Mouse (Mus musculus) heart, adult 2 months (tissue): ENCODE results near the gene Srgap3. TPM values are rescaled to one million over a fixed set of nuclear protein-coding genes. Genes with fewer than 3 reads are reported as not detected.
A peak's percentile ranks its signal among the peaks of the same experiment; 100 is the strongest.

Experiments
- DNase-seq, 2 experiments: peaks; one replicate each; pipeline ENCODE4 v3.0.0; 2021
- H3K27ac ChIP-seq: fragments of 200-600 bp; 2 replicates; pipeline ENCODE4 v1.8.1; 2022
- H3K27me3 ChIP-seq: fragments of 200-500 bp; 2 replicates; pipeline ENCODE4 v1.6.1; 2012; ENCODE audit warnings: mild to moderate bottlenecking, low read length, inconsistent platforms, mixed read lengths; ENCODE audit not compliant: control insufficient read depth, insufficient read depth
- H3K36me3 ChIP-seq: fragments of 200-500 bp; 2 replicates; pipeline ENCODE4 v1.6.1; 2012; ENCODE audit warnings: low read length, inconsistent platforms; ENCODE audit not compliant: control insufficient read depth, insufficient read depth
- H3K4me1 ChIP-seq: fragments of 200-500 bp; 2 replicates; pipeline ENCODE4 v1.6.1; 2011; ENCODE audit warnings: low read length; ENCODE audit not compliant: control insufficient read depth, insufficient read depth
- H3K4me3 ChIP-seq: fragments of 200-600 bp; 2 replicates; pipeline ENCODE4 v1.8.1; 2022
- H3K79me2 ChIP-seq: fragments of 200-500 bp; replicated peaks from 2 replicates; pipeline ENCODE4 v1.6.1; 2012; ENCODE audit warnings: mild to moderate bottlenecking, inconsistent platforms, low read length, moderate library complexity, mixed read lengths; ENCODE audit not compliant: control insufficient read depth, insufficient read depth
- H3K9ac ChIP-seq: fragments of 200-500 bp; 2 replicates; pipeline ENCODE4 v1.6.1; 2012; ENCODE audit warnings: low read depth, mild to moderate bottlenecking, control low read depth, inconsistent platforms, low read length, mixed read lengths
- CTCF ChIP-seq: fragments of 200-600 bp; IDR thresholded peaks from 2 replicates; pipeline ENCODE4 v1.8.1; 2022; ENCODE audit warnings: antibody characterized with exemption, mild to moderate bottlenecking, moderate library complexity
- EP300 ChIP-seq: fragments of 200-500 bp; IDR thresholded peaks from 2 replicates; pipeline ENCODE4 v1.6.1; 2011; ENCODE audit warnings: low read depth, low read length, control low read depth; ENCODE audit not compliant: insufficient read depth
- POLR2A ChIP-seq: fragments of 200-500 bp; IDR thresholded peaks from 2 replicates; pipeline ENCODE4 v1.6.1; 2011; ENCODE audit warnings: mild to moderate bottlenecking, low read depth, low read length, control low read depth; ENCODE audit not compliant: insufficient read depth
- WGBS: fragments of 180-500 bp; shearing (Covaris S2); methylation state at CpG from one replicate; pipeline ENCODE4 v1.1.7; 2018; 5-methylcytosine and 5-hydroxymethylcytosine counted together
- intact Hi-C: fragments of 180-260 bp; cut with DNase I; formaldehyde crosslinking; loops from one replicate; pipeline ENCODE4 v1.15.1; 2025
- polyA plus RNA-seq: library from polyadenylated mRNA; depleted of rRNA; stranded (reverse); fragments of >200 nt; gene quantifications from 2 replicates; pipeline ENCODE4 v1.2.3, GENCODE M21; 2012
- total RNA-seq, 2 experiments: library from RNA; stranded (reverse); gene quantifications; 2 replicates each; pipeline ENCODE4 v1.2.3; 2021

Gene Srgap3
- total and polyA plus RNA-seq, 3 experiments, result 0.42 to 1.4 (median 0.61) TPM

GRCm38 (mm10) chr6:112850745-112851144 lies 96.3 kb downstream of the Srgap3 start:
- no peak overlapping the region for H3K9ac ChIP-seq
- H3K36me3 ChIP-seq, result no peaks in the 10 kb centered on the region
- peak in 1 of 2 experiments; percentile 9 for DNase-seq
- no peaks in the 10 kb centered on the region for H3K79me2 ChIP-seq
- intact Hi-C loops, result no loop called here
- H3K27me3 ChIP-seq, result no peaks in the 10 kb centered on the region
- no peaks in the 10 kb centered on the region for H3K4me1 ChIP-seq
- H3K4me3 ChIP-seq, result no peak overlapping the region
- 34% methylated on average over 5 of the region's 5 CpGs for WGBS
- TF ChIP-seq EP300 (no peak), CTCF (no peak), POLR2A (no peak)
- H3K27ac ChIP-seq, result no peak overlapping the region

- intact Hi-C loops, result no loop called here
- TF ChIP-seq EP300 (no peak), CTCF (no peak)
- WGBS, result 93% methylated on average over 8 of the region's 8 CpGs
- no peak overlapping the region for H3K27ac ChIP-seq
- H3K4me3 ChIP-seq, result no peak overlapping the region
- no peaks in the 10 kb centered on the region for H3K36me3 ChIP-seq
- H3K9ac ChIP-seq, result no peak overlapping the region
- no peak for DNase-seq
- no peaks in the 10 kb centered on the region for H3K79me2 ChIP-seq
- H3K4me1 ChIP-seq, result no peaks in the 10 kb centered on the region
- H3K27me3 ChIP-seq, result no peaks in the 10 kb centered on the region
Observed at GRCm38 (mm10) chr6:112848629-112849180, 98.4 kb downstream of the Srgap3 start.

- Histone ChIP-seq H3K79me2 (no peaks in the 10 kb centered on the region), H3K4me3 (no peak overlapping the region), H3K27me3 (no peaks in the 10 kb centered on the region), H3K36me3 (no peaks in the 10 kb centered on the region), H3K27ac (no peak overlapping the region), H3K4me1 (no peaks in the 10 kb centered on the region), H3K9ac (no peak overlapping the region)
- no peak for DNase-seq
- intact Hi-C loops, result no loop called here
- TF ChIP-seq CTCF (no peak), POLR2A (no peak), EP300 (no peak)
- 84% methylated on average over 9 of the region's 9 CpGs for WGBS
Observed at GRCm38 (mm10) chr6:112846863-112847262, 100.2 kb downstream of the Srgap3 start.

GRCm38 (mm10) chr6:112842426-112842825 lies 104.6 kb downstream of the Srgap3 start:
- DNase-seq, result no peak

GRCm38 (mm10) chr6:112840400-112840799 lies 106.7 kb downstream of the Srgap3 start:
- TF ChIP-seq POLR2A (no peak), EP300 (no peak), CTCF (no peak)
- Histone ChIP-seq H3K27ac (no peak overlapping the region), H3K27me3 (no peaks in the 10 kb centered on the region), H3K4me3 (no peak overlapping the region), H3K9ac (no peak overlapping the region), H3K79me2 (no peaks in the 10 kb centered on the region), H3K36me3 (no peaks in the 10 kb centered on the region), H3K4me1 (peaks cover 2% of the 10 kb centered on the region)
- no peak for DNase-seq
- intact Hi-C loops, result no loop called here
- WGBS, result 82% methylated on average over 5 of the region's 5 CpGs

More at GRCm38 (mm10) chr6:112842426-112842825, 104.6 kb downstream of the Srgap3 start:
- Histone ChIP-seq H3K4me3 (no peak overlapping the region), H3K4me1 (peaks cover 2% of the 10 kb centered on the region), H3K27ac (no peak overlapping the region), H3K36me3 (no peaks in the 10 kb centered on the region), H3K9ac (no peak overlapping the region), H3K79me2 (no peaks in the 10 kb centered on the region), H3K27me3 (no peaks in the 10 kb centered on the region)
- WGBS, result 66% methylated on average over 5 of the region's 5 CpGs
- no peak for TF ChIP-seq POLR2A
- TF ChIP-seq EP300, result no peak
- TF ChIP-seq CTCF, result no peak
- intact Hi-C loops, result no loop called here

GRCm38 (mm10) chr6:112839391-112839790 lies 107.7 kb downstream of the Srgap3 start:
- H3K36me3 ChIP-seq, result no peaks in the 10 kb centered on the region
- DNase-seq, result peak; percentile 23 to 32
- TF ChIP-seq POLR2A, result no peak
- 0 out of 2 replicates have a peak, but pooled peaks have one; percentile 8 for TF ChIP-seq EP300
- WGBS, result 58% methylated on average over 3 of the region's 3 CpGs
- H3K4me3 ChIP-seq, result no peak overlapping the region
- H3K9ac ChIP-seq, result no peak overlapping the region
- H3K4me1 ChIP-seq, result peaks cover 2% of the 10 kb centered on the region
- H3K27ac ChIP-seq, result no peak overlapping the region
- H3K79me2 ChIP-seq, result no peaks in the 10 kb centered on the region
- no peaks in the 10 kb centered on the region for H3K27me3 ChIP-seq
- intact Hi-C loops, result no loop called here
